Mouse (Mus musculus) lung, embryonic 15.5 days (tissue): ENCODE measurements at regions not wholly inside any gene's neighbourhood (a gene's known extent, or its start where the extent isn't known, plus 50 kb on each side); places are given as distances from the start of the nearest gene placed in this dataset.

Experiments used
- ATAC-seq: fragments of 200-750 bp; cut with Nextera tagmentation; 2 replicates; pipeline ENCODE4 v1.8.0; 2017; ENCODE audit warnings: moderate number of reproducible peaks, borderline replicate concordance; ENCODE audit not compliant: low FRiP score, low TSS enrichment; ENCODE audit errors: extremely low read depth
- H3K27ac ChIP-seq: fragments of 300-500 bp; sonication (generic); 2 replicates; pipeline ENCODE4 v1.5.1; 2015; ENCODE audit warnings: moderate library complexity, mild to moderate bottlenecking, inconsistent platforms
- H3K27me3 ChIP-seq: fragments of 300-500 bp; sonication (generic); 2 replicates; pipeline ENCODE4 v1.6.1; 2015; ENCODE audit warnings: inconsistent platforms
- H3K36me3 ChIP-seq: fragments of 300-500 bp; sonication (generic); 2 replicates; pipeline ENCODE4 v1.6.1; 2015; ENCODE audit warnings: inconsistent platforms
- H3K4me1 ChIP-seq: fragments of 300-500 bp; sonication (generic); 2 replicates; pipeline ENCODE4 v1.6.1; 2015; ENCODE audit warnings: inconsistent platforms
- H3K4me2 ChIP-seq: fragments of 300-500 bp; sonication (generic); 2 replicates; pipeline ENCODE4 v1.6.1; 2015; ENCODE audit warnings: inconsistent platforms, mild to moderate bottlenecking, moderate library complexity
- H3K4me3 ChIP-seq: fragments of 300-500 bp; sonication (generic); 2 replicates; pipeline ENCODE4 v1.5.1; 2015; ENCODE audit warnings: mild to moderate bottlenecking, inconsistent platforms
- H3K9ac ChIP-seq: fragments of 300-500 bp; sonication (generic); 2 replicates; pipeline ENCODE4 v1.6.1; 2015; ENCODE audit warnings: inconsistent platforms
- H3K9me3 ChIP-seq: fragments of 300-500 bp; sonication (generic); 2 replicates; pipeline ENCODE4 v1.6.1; 2016; ENCODE audit warnings: inconsistent platforms
- WGBS: fragments of 180-500 bp; shearing (Covaris S2); methylation state at CpG from one replicate; pipeline ENCODE4 v1.1.7; 2015; 5-methylcytosine and 5-hydroxymethylcytosine counted together

DNA sequence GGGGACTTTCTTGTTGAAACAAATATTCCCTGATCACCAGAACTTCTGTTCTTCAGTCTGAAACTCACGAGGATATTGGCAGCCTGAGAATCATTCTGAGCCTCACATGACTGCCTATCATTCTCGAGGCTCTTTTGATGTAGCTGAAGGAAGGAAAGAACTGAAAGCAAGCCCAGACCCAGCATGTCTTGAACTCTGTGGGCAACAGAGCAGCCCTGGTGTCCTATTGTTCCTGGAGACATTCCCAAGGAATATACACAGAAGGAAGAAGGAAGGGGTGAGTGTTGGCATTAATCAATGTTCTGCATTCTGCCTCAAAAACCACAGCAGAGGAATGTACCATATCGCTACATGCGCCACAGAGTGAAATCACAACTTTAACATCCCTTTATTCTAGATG, 449.4 kb upstream of the Gm10306 start:
- no peak overlapping the region for H3K4me2 ChIP-seq
- H3K9ac ChIP-seq: no peak overlapping the region
- H3K27me3 ChIP-seq: no peaks in the 10 kb centered on the region
- 66% methylated on average over 4 of the region's 4 CpGs for WGBS
- no peak overlapping the region for H3K4me3 ChIP-seq
- no peak overlapping the region for H3K27ac ChIP-seq
- no peaks in the 10 kb centered on the region for H3K36me3 ChIP-seq
- H3K4me1 ChIP-seq: no peaks in the 10 kb centered on the region
- H3K9me3 ChIP-seq: no peaks in the 10 kb centered on the region
- no peak for ATAC-seq

DNA sequence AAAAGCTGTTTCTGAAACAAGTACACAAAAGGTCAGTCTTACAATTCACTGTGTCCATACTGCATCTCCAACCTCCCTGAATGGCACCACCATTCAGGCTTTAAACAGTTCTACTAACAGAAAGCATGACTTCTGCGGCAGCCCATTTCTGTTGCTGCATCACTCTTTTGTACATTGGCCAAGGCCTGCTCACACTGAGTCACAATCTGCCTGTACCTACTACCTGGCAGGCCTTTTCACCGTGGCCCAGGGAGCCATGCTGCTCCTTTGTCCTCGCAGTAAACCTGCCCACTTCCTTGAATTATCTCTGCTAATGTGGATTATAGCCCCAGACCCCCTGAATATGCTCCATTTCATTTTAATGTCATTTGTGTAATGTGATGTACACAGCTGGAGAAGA, 439.5 kb upstream of the Gm10306 start:
- H3K4me2 ChIP-seq: no peak overlapping the region
- no peaks in the 10 kb centered on the region for H3K4me1 ChIP-seq
- no peaks in the 10 kb centered on the region for H3K27me3 ChIP-seq
- H3K9ac ChIP-seq: no peak overlapping the region
- no peak overlapping the region for H3K4me3 ChIP-seq
- H3K36me3 ChIP-seq: no peaks in the 10 kb centered on the region
- ATAC-seq: no peak
- no peaks in the 10 kb centered on the region for H3K9me3 ChIP-seq
- 84% methylated on average over 3 of the region's 3 CpGs for WGBS
- no peak overlapping the region for H3K27ac ChIP-seq

DNA sequence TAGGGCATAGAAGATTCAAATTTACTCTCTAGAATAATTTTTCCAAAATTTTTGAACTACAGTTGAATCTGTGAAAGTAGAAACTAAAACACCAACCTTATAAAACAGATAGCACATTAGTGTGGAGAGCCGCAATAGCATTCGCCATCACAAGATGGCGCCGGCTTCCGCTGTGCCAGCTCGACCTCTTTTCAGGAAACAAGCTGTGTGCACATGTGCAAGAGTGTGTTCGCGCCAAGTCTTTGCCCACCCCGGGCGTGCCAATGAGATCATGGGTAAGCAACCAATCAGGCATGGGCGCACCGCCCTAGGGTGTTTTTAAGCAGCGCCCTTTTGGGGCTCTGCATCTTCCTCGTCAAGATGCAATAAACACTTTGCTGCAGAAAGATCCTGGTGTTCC, 432.2 kb upstream of the Gm10306 start:
- no peaks in the 10 kb centered on the region for H3K36me3 ChIP-seq
- H3K9me3 ChIP-seq: no peaks in the 10 kb centered on the region
- H3K4me3 ChIP-seq: no peak overlapping the region
- H3K27ac ChIP-seq: no peak overlapping the region
- H3K4me1 ChIP-seq: no peaks in the 10 kb centered on the region
- WGBS: 77% methylated on average over 14 of the region's 14 CpGs
- H3K9ac ChIP-seq: no peak overlapping the region
- H3K27me3 ChIP-seq: no peaks in the 10 kb centered on the region
- no peak overlapping the region for H3K4me2 ChIP-seq
- ATAC-seq: no peak

DNA sequence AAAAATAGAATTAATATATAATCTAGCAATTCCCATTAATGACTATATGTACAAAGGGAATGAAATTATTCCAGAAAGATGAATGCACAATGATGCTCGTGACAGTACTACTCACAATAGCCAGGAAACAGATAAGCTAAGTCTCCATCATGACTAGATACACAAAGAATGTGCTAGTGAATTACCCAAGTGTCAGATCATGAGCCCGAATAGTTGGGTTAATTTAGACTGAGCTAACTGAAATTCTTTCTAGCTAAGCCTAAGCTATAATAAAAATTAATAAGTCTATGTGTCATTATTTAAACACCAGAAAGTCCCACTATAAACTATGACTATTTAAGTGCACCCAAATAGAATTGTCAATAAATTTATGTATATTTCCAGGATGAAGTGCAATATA, 418.4 kb upstream of the Gm10306 start:
- Histone ChIP-seq H3K27ac (no peak overlapping the region), H3K4me3 (no peak overlapping the region), H3K36me3 (no peaks in the 10 kb centered on the region), H3K9ac (no peak overlapping the region), H3K4me1 (no peaks in the 10 kb centered on the region), H3K27me3 (no peaks in the 10 kb centered on the region), H3K9me3 (no peaks in the 10 kb centered on the region), H3K4me2 (no peak overlapping the region)
- no peak for ATAC-seq
- 53% methylated on average over 2 of the region's 2 CpGs for WGBS

DNA sequence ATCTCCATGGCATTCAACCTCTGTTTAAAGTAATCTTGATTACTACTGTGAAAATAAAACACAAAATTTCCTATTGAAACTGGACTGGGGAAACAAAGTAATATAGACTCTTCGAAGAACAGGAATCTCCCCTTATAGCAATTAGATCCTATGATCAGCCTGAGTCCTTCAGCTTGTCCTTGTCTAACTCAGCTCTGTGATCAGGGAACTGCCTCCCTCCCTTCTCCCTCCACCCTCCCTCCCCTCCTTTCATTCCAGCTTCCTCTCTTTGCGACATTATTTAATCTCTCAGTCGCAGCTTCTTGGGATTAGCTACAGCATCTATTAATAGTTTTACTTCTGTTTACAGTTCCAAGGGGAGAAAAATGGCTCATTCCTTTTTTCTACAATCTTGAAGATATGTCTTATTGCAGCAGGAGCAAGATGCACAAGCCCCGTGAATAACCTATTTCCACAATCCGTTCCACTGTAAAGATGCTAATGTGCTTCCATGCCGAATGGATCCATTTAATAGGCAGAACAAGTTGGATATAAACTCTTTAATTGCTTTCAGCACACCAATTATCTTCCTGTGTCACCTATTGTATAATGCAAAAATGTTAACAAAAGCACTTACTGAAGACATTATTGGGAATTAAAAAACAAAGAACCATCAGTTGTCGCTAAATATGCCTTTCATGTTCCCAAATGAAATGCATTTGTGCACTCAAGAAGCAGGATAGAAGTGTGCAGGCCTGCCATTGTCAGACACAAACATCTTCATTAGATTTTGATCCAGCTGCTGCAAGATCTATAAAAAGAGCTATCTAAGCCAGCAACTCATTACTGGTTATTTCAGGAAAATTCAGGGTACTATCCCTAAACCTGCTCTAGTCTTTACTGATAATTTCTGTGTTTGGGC, 411.2 kb upstream of the Gm10306 start:
- ATAC-seq: no peak
- 57% methylated on average over 7 of the region's 7 CpGs for WGBS

DNA sequence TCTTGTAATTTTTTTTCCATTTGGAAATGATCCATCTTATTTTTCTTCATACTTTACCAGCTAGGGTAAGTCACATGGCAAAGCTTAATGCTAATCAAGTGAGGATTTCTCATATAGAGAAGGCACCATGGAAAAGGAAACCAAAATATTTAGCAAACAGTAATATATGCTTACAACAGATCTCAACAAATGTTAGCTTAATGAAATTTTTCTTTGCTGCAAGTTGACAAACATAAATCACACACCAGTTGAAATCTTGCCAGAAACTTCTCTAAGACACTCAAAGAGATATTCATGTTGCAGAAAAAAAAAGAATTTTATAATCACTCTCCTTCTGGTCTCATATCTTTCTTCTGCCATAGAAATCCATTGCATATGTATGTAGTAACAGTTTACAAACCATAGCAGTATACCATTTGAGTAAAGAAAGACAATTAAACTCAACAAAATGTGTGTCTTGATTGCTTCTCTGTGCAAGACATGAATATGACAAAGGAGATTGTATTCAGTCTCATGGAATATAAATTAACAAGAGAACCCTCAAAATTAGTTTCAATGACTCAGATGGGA, 408.3 kb upstream of the Gm10306 start:
- Histone ChIP-seq H3K4me2 (no peak overlapping the region), H3K9me3 (no peaks in the 10 kb centered on the region), H3K4me3 (no peak overlapping the region)

More for the DNA sequence above, 411.2 kb upstream of the Gm10306 start:
- H3K4me3 ChIP-seq: no peak overlapping the region
- H3K4me2 ChIP-seq: no peak overlapping the region
- no peaks in the 10 kb centered on the region for H3K36me3 ChIP-seq
- no peak overlapping the region for H3K9ac ChIP-seq
- H3K27ac ChIP-seq: no peak overlapping the region
- H3K4me1 ChIP-seq: no peaks in the 10 kb centered on the region
- no peaks in the 10 kb centered on the region for H3K27me3 ChIP-seq
- no peaks in the 10 kb centered on the region for H3K9me3 ChIP-seq

DNA sequence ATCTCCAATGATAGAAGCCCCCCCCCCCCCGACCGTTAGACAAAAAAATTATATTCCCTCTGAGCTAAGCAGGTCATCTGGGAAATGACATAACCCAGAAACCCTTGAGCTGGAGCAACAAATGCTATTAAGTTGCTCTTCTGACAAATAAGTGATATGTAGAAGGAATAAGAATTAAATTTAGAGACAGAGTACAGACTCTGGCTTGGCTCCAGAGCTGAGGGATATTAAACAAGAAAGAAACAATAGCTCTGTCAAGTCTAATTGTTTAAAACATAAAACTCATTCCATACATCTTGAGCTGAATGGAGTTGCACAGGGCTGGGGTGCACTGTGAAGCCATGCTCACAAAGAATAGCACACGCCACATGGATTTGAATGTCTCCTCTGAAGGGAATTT, 407.3 kb upstream of the Gm10306 start:
- no peak for ATAC-seq
- Histone ChIP-seq H3K27me3 (no peaks in the 10 kb centered on the region), H3K4me2 (no peak overlapping the region), H3K9me3 (no peaks in the 10 kb centered on the region), H3K4me3 (no peak overlapping the region), H3K9ac (no peak overlapping the region), H3K36me3 (no peaks in the 10 kb centered on the region), H3K4me1 (no peaks in the 10 kb centered on the region), H3K27ac (no peak overlapping the region)
- 71% methylated on average over 3 of the region's 3 CpGs for WGBS

More for the DNA sequence above, 408.3 kb upstream of the Gm10306 start:
- no peaks in the 10 kb centered on the region for H3K4me1 ChIP-seq
- H3K36me3 ChIP-seq: no peaks in the 10 kb centered on the region
- no peak overlapping the region for H3K9ac ChIP-seq
- ATAC-seq: no peak
- H3K27me3 ChIP-seq: no peaks in the 10 kb centered on the region
- H3K27ac ChIP-seq: no peak overlapping the region

DNA sequence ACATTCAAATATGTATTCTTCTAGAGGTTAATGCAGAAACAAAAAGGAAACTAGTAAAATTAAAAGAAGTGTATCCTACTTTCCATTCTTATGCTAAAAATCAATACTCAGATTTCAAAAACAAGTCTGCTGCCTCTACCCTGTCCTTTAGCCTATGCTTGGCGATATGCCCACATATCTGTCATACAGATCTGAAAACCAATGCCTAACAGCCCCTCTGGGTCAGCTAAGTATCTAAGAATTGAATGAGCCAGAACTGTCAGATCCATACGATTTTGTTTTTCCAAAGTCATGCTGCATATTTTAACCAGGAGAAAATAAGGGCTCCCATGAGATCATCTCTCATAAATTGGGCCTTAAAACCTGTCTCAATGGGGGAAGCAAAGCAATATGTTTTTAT, 395.7 kb upstream of the Gm10306 start:
- H3K27me3 ChIP-seq: no peaks in the 10 kb centered on the region
- H3K4me2 ChIP-seq: no peak overlapping the region
- no peaks in the 10 kb centered on the region for H3K4me1 ChIP-seq
- no peak overlapping the region for H3K4me3 ChIP-seq
- WGBS: 62% methylated on average over 2 of the region's 2 CpGs
- no peaks in the 10 kb centered on the region for H3K36me3 ChIP-seq
- no peak for ATAC-seq
- no peak overlapping the region for H3K9ac ChIP-seq
- H3K27ac ChIP-seq: no peak overlapping the region
- no peaks in the 10 kb centered on the region for H3K9me3 ChIP-seq

DNA sequence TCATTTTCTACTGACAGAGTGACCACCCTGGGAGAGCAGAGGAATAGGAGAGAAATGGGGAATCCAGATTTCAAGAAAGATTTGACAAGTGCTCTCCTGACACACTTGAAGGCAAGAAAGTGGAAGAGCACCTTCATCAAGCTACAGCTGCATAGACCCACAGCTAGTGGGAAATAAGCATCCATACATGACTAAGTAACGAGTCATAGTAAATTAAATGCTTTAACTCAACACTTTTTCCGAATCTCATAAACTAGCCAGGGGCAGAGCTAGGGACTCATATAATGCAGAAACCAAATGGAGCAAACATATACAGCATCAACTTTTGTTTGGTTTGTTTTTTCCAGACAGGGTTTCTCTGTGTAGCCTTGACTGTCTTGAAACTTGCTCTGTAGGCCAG, 383.2 kb upstream of the Gm10306 start:
- 90% methylated on average over 2 of the region's 2 CpGs for WGBS
- H3K9me3 ChIP-seq: no peaks in the 10 kb centered on the region
- H3K4me2 ChIP-seq: no peak overlapping the region
- no peak overlapping the region for H3K9ac ChIP-seq
- H3K36me3 ChIP-seq: no peaks in the 10 kb centered on the region
- no peaks in the 10 kb centered on the region for H3K4me1 ChIP-seq
- no peak for ATAC-seq
- H3K4me3 ChIP-seq: no peak overlapping the region
- no peaks in the 10 kb centered on the region for H3K27me3 ChIP-seq
- H3K27ac ChIP-seq: no peak overlapping the region

DNA sequence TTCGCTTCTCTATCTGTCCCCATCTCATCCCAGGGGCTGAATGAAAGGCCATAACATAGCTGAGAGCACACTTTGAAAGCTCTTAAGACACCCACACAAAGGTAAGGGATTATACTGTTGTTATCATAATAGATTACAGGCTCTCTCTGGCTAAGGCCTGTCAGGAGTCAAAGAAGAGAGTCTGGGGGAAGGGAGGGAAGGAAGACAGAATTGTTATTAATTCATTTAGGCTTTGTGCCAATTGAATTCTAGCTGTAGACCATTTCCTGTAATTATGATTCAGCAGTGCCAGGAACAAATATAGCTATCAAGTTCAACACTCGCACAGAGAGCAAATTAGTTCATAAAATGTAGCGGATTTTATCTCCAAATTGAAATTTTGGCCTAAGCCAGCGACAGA, 369.3 kb upstream of the Gm10306 start:
- Histone ChIP-seq H3K36me3 (no peaks in the 10 kb centered on the region), H3K9ac (no peak overlapping the region), H3K4me2 (no peak overlapping the region), H3K27ac (no peak overlapping the region), H3K4me1 (peaks cover 7% of the 10 kb centered on the region; the same call in 1 of the 2 replicates), H3K9me3 (no peaks in the 10 kb centered on the region), H3K4me3 (no peak overlapping the region), H3K27me3 (no peaks in the 10 kb centered on the region)
- peak; percentile 74; the same call in 1 of the 2 replicates for ATAC-seq
- 37% methylated on average over 4 of the region's 4 CpGs for WGBS

DNA sequence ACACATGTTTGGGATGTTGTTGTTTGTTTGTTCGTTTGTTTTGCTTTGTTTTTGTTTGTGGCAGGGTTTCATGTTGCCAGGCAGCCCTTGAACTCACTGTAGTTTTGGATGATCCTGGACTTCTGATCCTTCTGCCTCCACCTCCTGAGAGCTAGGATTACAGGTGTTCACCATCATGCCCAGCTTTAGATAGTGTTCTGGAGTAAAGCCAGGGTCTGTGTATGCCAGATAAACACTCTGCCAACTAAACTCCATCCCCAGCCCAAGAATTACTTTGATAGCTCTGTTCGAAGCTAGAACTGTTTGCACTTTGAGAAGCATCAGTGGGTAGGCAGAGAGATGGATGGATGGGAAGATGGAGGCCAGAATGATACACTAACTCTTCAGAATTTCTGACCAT, 368.0 kb upstream of the Gm10306 start:
- Histone ChIP-seq H3K9me3 (no peaks in the 10 kb centered on the region), H3K4me3 (no peak overlapping the region), H3K36me3 (no peaks in the 10 kb centered on the region), H3K27ac (no peak overlapping the region), H3K4me1 (peaks cover 7% of the 10 kb centered on the region; the same call in 1 of the 2 replicates), H3K9ac (no peak overlapping the region), H3K27me3 (no peaks in the 10 kb centered on the region), H3K4me2 (no peak overlapping the region)
- no peak for ATAC-seq
- WGBS: 36% methylated on average over 2 of the region's 2 CpGs

DNA sequence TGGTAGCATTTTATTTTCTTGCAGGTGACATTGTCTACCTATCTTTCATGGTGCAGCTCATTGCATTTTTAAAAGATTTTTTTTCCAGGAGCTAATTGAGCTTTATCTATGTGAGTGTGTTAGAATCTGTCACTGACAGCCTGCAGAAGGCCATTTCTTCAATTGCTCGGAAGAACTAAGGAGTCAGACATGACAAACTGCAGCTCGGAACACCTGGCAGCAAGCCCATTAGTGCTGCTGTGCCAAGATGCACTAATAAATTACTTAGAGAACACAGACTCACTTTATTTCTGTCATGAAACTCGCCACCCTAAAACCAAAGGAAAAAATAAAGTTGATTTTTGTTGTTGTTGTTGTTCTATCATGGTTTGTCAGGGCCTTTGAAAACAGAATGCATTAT, 367.5 kb upstream of the Gm10306 start:
- no peak overlapping the region for H3K9ac ChIP-seq
- H3K4me3 ChIP-seq: no peak overlapping the region
- ATAC-seq: peak; percentile 78; the same call in 1 of the 2 replicates
- no peak overlapping the region for H3K4me2 ChIP-seq
- no peak overlapping the region for H3K27ac ChIP-seq
- H3K27me3 ChIP-seq: no peaks in the 10 kb centered on the region
- H3K9me3 ChIP-seq: no peaks in the 10 kb centered on the region
- no peaks in the 10 kb centered on the region for H3K36me3 ChIP-seq
- WGBS: 27% methylated on average over 3 of the region's 3 CpGs
- H3K4me1 ChIP-seq: peaks cover 7% of the 10 kb centered on the region; the same call in 1 of the 2 replicates
